Mouse (Mus musculus): ENCODE data around the gene Gdpd2. TPM values are rescaled to one million over a fixed set of nuclear protein-coding genes. Genes with fewer than 3 reads are reported as not detected.
A peak's percentile ranks its signal among the peaks of the same experiment; 100 is the strongest.

Gdpd2 gene
- 12.0 and 12.1 TPM in 2 replicates for polyA plus RNA-seq (2015; fragmentation: Nextera tagmentation; extraction: Ambion mirVana)

- peak within 1 kb of the TSS; percentile 40 for H3K4me2 ChIP-seq (ENCODE audit: low read depth, low read length)
- H3K27ac ChIP-seq (ENCODE audit: low read length), result no peak within 1 kb of the TSS
- peak within 1 kb of the TSS; percentile 43 for H3K9ac ChIP-seq (ENCODE audit: low read length)
- peak; percentile 73 for ATAC-seq (ENCODE audit: insufficient read depth, low FRiP score)
- no peaks in the 10 kb centered on the region for H3K36me3 ChIP-seq (ENCODE audit: control insufficient read depth, insufficient read depth, low read length)
- H3K9me3 ChIP-seq (replicated peaks; ENCODE audit: control insufficient read depth, low read length), result no peaks in the 10 kb centered on the region
- WGBS, result 20% methylated on average over 8 of the region's 8 CpGs
- H3K4me3 ChIP-seq (replicated peaks; ENCODE audit: low read length), result peak within 1 kb of the TSS; percentile 23
- no peaks in the 10 kb centered on the region for H3K4me1 ChIP-seq (ENCODE audit: control insufficient read depth, insufficient read depth, low read length)
- H3K27me3 ChIP-seq (ENCODE audit: control insufficient read depth, insufficient read depth, low read length), result peaks cover 10% of the 10 kb centered on the region; the same call in 1 of the 2 replicates
Measured at GRCm38 (mm10) chrX:100729665-100730188, at the start of gene Gdpd2. Gdpd2 (plus strand) TSS chrX:100729873.

GRCm38 (mm10) chrX:100686527-100686926 is 43.1 kb upstream of the Gdpd2 start:
- WGBS, result 38% methylated on average over 3 of the region's 3 CpGs
- H3K9me3 ChIP-seq (replicated peaks; ENCODE audit: control insufficient read depth, low read length), result no peaks in the 10 kb centered on the region
- H3K27ac ChIP-seq (ENCODE audit: low read length), result no peak overlapping the region
- H3K4me2 ChIP-seq (ENCODE audit: low read depth, low read length), result no peak overlapping the region
- H3K9ac ChIP-seq (ENCODE audit: low read length), result no peak overlapping the region
- ATAC-seq (ENCODE audit: insufficient read depth, low FRiP score), result no peak
- no peaks in the 10 kb centered on the region for H3K4me1 ChIP-seq (ENCODE audit: control insufficient read depth, insufficient read depth, low read length)
- H3K4me3 ChIP-seq (replicated peaks; ENCODE audit: low read length), result no peak overlapping the region
- H3K27me3 ChIP-seq (ENCODE audit: control insufficient read depth, insufficient read depth, low read length), result no peaks in the 10 kb centered on the region
- no peaks in the 10 kb centered on the region for H3K36me3 ChIP-seq (ENCODE audit: control insufficient read depth, insufficient read depth, low read length)

- WGBS, result 79% methylated on average over 6 of the region's 6 CpGs
- H3K4me2 ChIP-seq (ENCODE audit: low read depth, low read length), result no peak overlapping the region
- no peak for ATAC-seq (ENCODE audit: insufficient read depth, low FRiP score)
- no peaks in the 10 kb centered on the region for H3K36me3 ChIP-seq (ENCODE audit: control insufficient read depth, insufficient read depth, low read length)
- no peaks in the 10 kb centered on the region for H3K4me1 ChIP-seq (ENCODE audit: control insufficient read depth, insufficient read depth, low read length)
- no peaks in the 10 kb centered on the region for H3K9me3 ChIP-seq (replicated peaks; ENCODE audit: control insufficient read depth, low read length)
- H3K4me3 ChIP-seq (replicated peaks; ENCODE audit: low read length), result no peak overlapping the region
- H3K27me3 ChIP-seq (ENCODE audit: control insufficient read depth, insufficient read depth, low read length), result no peaks in the 10 kb centered on the region
- no peak overlapping the region for H3K27ac ChIP-seq (ENCODE audit: low read length)
- no peak overlapping the region for H3K9ac ChIP-seq (ENCODE audit: low read length)
Measured at GRCm38 (mm10) chrX:100687360-100688032, 42.2 kb upstream of the Gdpd2 start.

GRCm38 (mm10) chrX:100688033-100688370 is 41.7 kb upstream of the Gdpd2 start:
- no peaks in the 10 kb centered on the region for H3K4me1 ChIP-seq (ENCODE audit: control insufficient read depth, insufficient read depth, low read length)
- H3K4me2 ChIP-seq (ENCODE audit: low read depth, low read length), result no peak overlapping the region

GRCm38 (mm10) chrX:100696776-100697175 is 32.9 kb upstream of the Gdpd2 start:
- Histone ChIP-seq H3K4me2 (ENCODE audit: low read depth, low read length) (no peak overlapping the region), H3K36me3 (ENCODE audit: control insufficient read depth, insufficient read depth, low read length) (no peaks in the 10 kb centered on the region), H3K4me3 (replicated peaks; ENCODE audit: low read length) (no peak overlapping the region), H3K9me3 (replicated peaks; ENCODE audit: control insufficient read depth, low read length) (no peaks in the 10 kb centered on the region), H3K9ac (ENCODE audit: low read length) (no peak overlapping the region), H3K27me3 (ENCODE audit: control insufficient read depth, insufficient read depth, low read length) (peaks cover 2% of the 10 kb centered on the region; the same call in 1 of the 2 replicates), H3K27ac (ENCODE audit: low read length) (no peak overlapping the region), H3K4me1 (ENCODE audit: control insufficient read depth, insufficient read depth, low read length) (no peaks in the 10 kb centered on the region)
- no peak for ATAC-seq (ENCODE audit: insufficient read depth, low FRiP score)
- 97% methylated on average over 4 of the region's 4 CpGs for WGBS

More at GRCm38 (mm10) chrX:100688033-100688370, 41.7 kb upstream of the Gdpd2 start:
- no peak for ATAC-seq (ENCODE audit: insufficient read depth, low FRiP score)
- H3K27ac ChIP-seq (ENCODE audit: low read length), result no peak overlapping the region
- 78% methylated on average over 5 of the region's 5 CpGs for WGBS
- no peaks in the 10 kb centered on the region for H3K27me3 ChIP-seq (ENCODE audit: control insufficient read depth, insufficient read depth, low read length)
- no peaks in the 10 kb centered on the region for H3K9me3 ChIP-seq (replicated peaks; ENCODE audit: control insufficient read depth, low read length)
- H3K4me3 ChIP-seq (replicated peaks; ENCODE audit: low read length), result no peak overlapping the region
- no peaks in the 10 kb centered on the region for H3K36me3 ChIP-seq (ENCODE audit: control insufficient read depth, insufficient read depth, low read length)
- H3K9ac ChIP-seq (ENCODE audit: low read length), result no peak overlapping the region

GRCm38 (mm10) chrX:100708032-100708431 is 21.6 kb upstream of the Gdpd2 start:
- Histone ChIP-seq H3K4me1 (ENCODE audit: control insufficient read depth, insufficient read depth, low read length) (no peaks in the 10 kb centered on the region), H3K4me2 (ENCODE audit: low read depth, low read length) (no peak overlapping the region), H3K36me3 (ENCODE audit: control insufficient read depth, insufficient read depth, low read length) (no peaks in the 10 kb centered on the region), H3K9me3 (replicated peaks; ENCODE audit: control insufficient read depth, low read length) (no peaks in the 10 kb centered on the region), H3K27me3 (ENCODE audit: control insufficient read depth, insufficient read depth, low read length) (no peaks in the 10 kb centered on the region), H3K27ac (ENCODE audit: low read length) (no peak overlapping the region), H3K9ac (ENCODE audit: low read length) (no peak overlapping the region), H3K4me3 (replicated peaks; ENCODE audit: low read length) (no peak overlapping the region)
- ATAC-seq (ENCODE audit: insufficient read depth, low FRiP score), result no peak; the same call in 1 of the 2 replicates
- WGBS, result 90% methylated on average over 6 of the region's 6 CpGs

GRCm38 (mm10) chrX:100716173-100716572 is 13.5 kb upstream of the Gdpd2 start:
- Histone ChIP-seq H3K36me3 (ENCODE audit: control insufficient read depth, insufficient read depth, low read length) (peaks cover 2% of the 10 kb centered on the region; the same call in 1 of the 2 replicates), H3K4me2 (ENCODE audit: low read depth, low read length) (no peak overlapping the region), H3K9ac (ENCODE audit: low read length) (no peak overlapping the region), H3K27me3 (ENCODE audit: control insufficient read depth, insufficient read depth, low read length) (no peaks in the 10 kb centered on the region), H3K27ac (ENCODE audit: low read length) (no peak overlapping the region), H3K4me1 (ENCODE audit: control insufficient read depth, insufficient read depth, low read length) (no peaks in the 10 kb centered on the region), H3K9me3 (replicated peaks; ENCODE audit: control insufficient read depth, low read length) (no peaks in the 10 kb centered on the region), H3K4me3 (replicated peaks; ENCODE audit: low read length) (no peak overlapping the region)
- WGBS, result 89% methylated on average over 6 of the region's 6 CpGs
- no peak for ATAC-seq (ENCODE audit: insufficient read depth, low FRiP score)

GRCm38 (mm10) chrX:100728947-100729346 is 726 bp upstream of the Gdpd2 start:
- Histone ChIP-seq H3K4me3 (replicated peaks; ENCODE audit: low read length) (no peak overlapping the region), H3K9ac (ENCODE audit: low read length) (no peak overlapping the region), H3K27me3 (ENCODE audit: control insufficient read depth, insufficient read depth, low read length) (peaks cover 10% of the 10 kb centered on the region; the same call in 1 of the 2 replicates), H3K4me2 (ENCODE audit: low read depth, low read length) (no peak overlapping the region), H3K27ac (ENCODE audit: low read length) (no peak overlapping the region), H3K9me3 (replicated peaks; ENCODE audit: control insufficient read depth, low read length) (no peaks in the 10 kb centered on the region), H3K36me3 (ENCODE audit: control insufficient read depth, insufficient read depth, low read length) (no peaks in the 10 kb centered on the region), H3K4me1 (ENCODE audit: control insufficient read depth, insufficient read depth, low read length) (no peaks in the 10 kb centered on the region)
- no peak for ATAC-seq (ENCODE audit: insufficient read depth, low FRiP score)
- WGBS, result 32% methylated on average over 1 of the region's 1 CpGs

- ATAC-seq (ENCODE audit: insufficient read depth, low FRiP score), result no peak; the same call in 1 of the 2 replicates
- Histone ChIP-seq H3K4me2 (ENCODE audit: low read depth, low read length) (peak overlapping the region; percentile 40), H3K27me3 (ENCODE audit: control insufficient read depth, insufficient read depth, low read length) (peaks cover 11% of the 10 kb centered on the region; the same call in 1 of the 2 replicates), H3K36me3 (ENCODE audit: control insufficient read depth, insufficient read depth, low read length) (no peaks in the 10 kb centered on the region), H3K9ac (ENCODE audit: low read length) (peak overlapping the region; percentile 43), H3K9me3 (replicated peaks; ENCODE audit: control insufficient read depth, low read length) (no peaks in the 10 kb centered on the region), H3K27ac (ENCODE audit: low read length) (no peak overlapping the region), H3K4me3 (replicated peaks; ENCODE audit: low read length) (peak overlapping the region; percentile 23), H3K4me1 (ENCODE audit: control insufficient read depth, insufficient read depth, low read length) (no peaks in the 10 kb centered on the region)
- 36% methylated on average over 8 of the region's 8 CpGs for WGBS
Measured at GRCm38 (mm10) chrX:100730266-100730665, 593 bp downstream of the Gdpd2 start.

Measured in stomach, embryonic 16.5 days (tissue).